In genomic region chr7:66259436-66260206, GRCm38 (mm10) we compare ENCODE assay signal across 11 mouse cellular contexts.
A peak's percentile ranks its signal among the peaks of the same experiment; 100 is the strongest.
DNase-seq lines count a peak whose midpoint lies in the region; ATAC-seq and TF ChIP-seq lines count a peak whose summit lies in the region.
"Had no signal": no experiment of that assay in that cellular context is flagged by ENCODE, and none has a peak within 500 bp of the region (broad histone marks: within the 10 kb centered on the region; RNA-seq: fewer than 3 reads in every experiment).

No protein-coding gene starts in this region.

- H3K9ac ChIP-seq in embryonic facial prominence, embryonic 13.5 days: no peak overlapping the region
- no peak overlapping the region for H3K9ac ChIP-seq in kidney, embryonic 15.5 days
- no peak overlapping the region for H3K9ac ChIP-seq in lung, postnatal 0 days (replicated peaks; ENCODE audit: low read depth)
- no peak overlapping the region for H3K9ac ChIP-seq in liver, embryonic 12.5 days
- H3K9ac ChIP-seq: liver, embryonic 14.5 days had no signal

- peaks cover 28% of the 10 kb centered on the region for H3K36me3 ChIP-seq in embryonic facial prominence, embryonic 13.5 days
- H3K36me3 ChIP-seq in embryonic facial prominence, embryonic 10.5 days (replicated peaks): peaks cover 9% of the 10 kb centered on the region
- H3K36me3 ChIP-seq in kidney, embryonic 15.5 days: peaks cover 17% of the 10 kb centered on the region
- H3K36me3 ChIP-seq in lung, postnatal 0 days (ENCODE audit: insufficient read depth, low read length): peaks cover 20% of the 10 kb centered on the region; the same call in 1 of the 2 replicates
- H3K36me3 ChIP-seq in liver, embryonic 12.5 days: peaks cover 21% of the 10 kb centered on the region

- H3K27ac ChIP-seq in embryonic facial prominence, embryonic 13.5 days: peak overlapping the region; percentile 45; the same call in 1 of the 2 replicates
- no peak overlapping the region for H3K27ac ChIP-seq in embryonic facial prominence, embryonic 10.5 days (replicated peaks)
- peak overlapping the region; percentile 67 for H3K27ac ChIP-seq in kidney, embryonic 15.5 days
- peak overlapping the region; percentile 77 for H3K27ac ChIP-seq in lung, postnatal 0 days (ENCODE audit: low read length)
- H3K27ac ChIP-seq in liver, embryonic 12.5 days: no peak overlapping the region; the same call in 1 of the 2 replicates
- H3K27ac ChIP-seq: liver, embryonic 14.5 days had no signal

- TF ChIP-seq CTCF in lung, postnatal 0 days (IDR thresholded peaks at IDR 0.05): no peak

- peaks cover 16% of the 10 kb centered on the region; the same call in 1 of the 2 replicates for H3K4me1 ChIP-seq in embryonic facial prominence, embryonic 13.5 days
- H3K4me1 ChIP-seq in embryonic facial prominence, embryonic 10.5 days: 0 out of 2 replicates have a peak, but pooled peaks cover 4% of the 10 kb centered on the region
- H3K4me1 ChIP-seq in kidney, embryonic 15.5 days: peaks cover 19% of the 10 kb centered on the region
- no peaks in the 10 kb centered on the region for H3K4me1 ChIP-seq in lung, postnatal 0 days (ENCODE audit: insufficient read depth, low read depth, low read length)
- peaks cover 22% of the 10 kb centered on the region for H3K4me1 ChIP-seq in liver, embryonic 12.5 days

- no peak overlapping the region for H3K4me2 ChIP-seq in embryonic facial prominence, embryonic 13.5 days
- H3K4me2 ChIP-seq in kidney, embryonic 15.5 days: no peak overlapping the region
- H3K4me2 ChIP-seq in lung, postnatal 0 days (replicated peaks; ENCODE audit: low read depth, low read length): no peak overlapping the region
- H3K4me2 ChIP-seq in liver, embryonic 12.5 days: no peak overlapping the region

- H3K9me3 ChIP-seq in embryonic facial prominence, embryonic 13.5 days: no peaks in the 10 kb centered on the region
- H3K9me3 ChIP-seq in embryonic facial prominence, embryonic 10.5 days: no peaks in the 10 kb centered on the region
- H3K9me3 ChIP-seq in kidney, embryonic 15.5 days (replicated peaks): no peaks in the 10 kb centered on the region
- no peaks in the 10 kb centered on the region for H3K9me3 ChIP-seq in lung, postnatal 0 days (ENCODE audit: low read length)
- H3K9me3 ChIP-seq in liver, embryonic 12.5 days (replicated peaks): no peaks in the 10 kb centered on the region

- no peak for TF ChIP-seq EP300 in lung, postnatal 0 days (IDR thresholded peaks at IDR 0.05)

- H3K27me3 ChIP-seq in embryonic facial prominence, embryonic 13.5 days: no peaks in the 10 kb centered on the region
- H3K27me3 ChIP-seq in embryonic facial prominence, embryonic 10.5 days (replicated peaks; ENCODE audit: low read depth, poor library complexity, severe bottlenecking): no peaks in the 10 kb centered on the region
- H3K27me3 ChIP-seq in kidney, embryonic 15.5 days: no peaks in the 10 kb centered on the region
- H3K27me3 ChIP-seq in lung, postnatal 0 days (replicated peaks; ENCODE audit: insufficient read depth, low read length): no peaks in the 10 kb centered on the region
- H3K27me3 ChIP-seq in liver, embryonic 12.5 days (replicated peaks): no peaks in the 10 kb centered on the region

- DNase-seq in embryonic facial prominence, embryonic 10.5 days (ENCODE audit: low spot score): no peak
- DNase-seq in kidney, adult 11 months: no peak
- DNase-seq in lung, postnatal 0 days (ENCODE audit: low spot score): no peak
- DNase-seq in lung, adult 18-20 months: no peak
- DNase-seq: heart, postnatal 4 days had no signal

- ATAC-seq in embryonic facial prominence, embryonic 13.5 days (ENCODE audit: insufficient number of reproducible peaks, insufficient read depth, low FRiP score, low TSS enrichment, low read depth): 0 out of 2 replicates have a peak, but pooled peaks have one; percentile 16
- ATAC-seq in kidney, embryonic 15.5 days (replicated peaks; ENCODE audit: low FRiP score): peak; percentile 66
- no peak for ATAC-seq in lung, postnatal 0 days
- ATAC-seq in liver, embryonic 12.5 days: peak; percentile 39; the same call in 1 of the 2 replicates
- no peak for ATAC-seq in CD4-positive, CD25-positive, alpha-beta regulatory T cell, adult 4 months
- ATAC-seq: forebrain, embryonic 14.5 days had no signal

- H3K4me3 ChIP-seq in embryonic facial prominence, embryonic 13.5 days: no peak overlapping the region
- no peak overlapping the region for H3K4me3 ChIP-seq in embryonic facial prominence, embryonic 10.5 days
- no peak overlapping the region for H3K4me3 ChIP-seq in kidney, embryonic 15.5 days (replicated peaks)
- no peak overlapping the region for H3K4me3 ChIP-seq in lung, postnatal 0 days (ENCODE audit: low read depth, low read length)
- no peak overlapping the region for H3K4me3 ChIP-seq in liver, embryonic 12.5 days

- WGBS in embryonic facial prominence, embryonic 13.5 days: 83% methylated on average over 14 of the region's 14 CpGs
- WGBS in embryonic facial prominence, embryonic 10.5 days: 85% methylated on average over 14 of the region's 14 CpGs
- 34% methylated on average over 14 of the region's 14 CpGs for WGBS in kidney, embryonic 15.5 days
- 71% methylated on average over 14 of the region's 14 CpGs for WGBS in lung, postnatal 0 days
- 83% methylated on average over 14 of the region's 14 CpGs for WGBS in liver, embryonic 12.5 days (ENCODE audit: insufficient replicate concordance)

Comparison
In these comparisons a context has a peak if more than half of its experiments do, and no peak if none do; other contexts are left out.
1. H3K27ac ChIP-seq: peak in embryonic facial prominence, embryonic 13.5 days (single experiment), kidney, embryonic 15.5 days (single experiment) and lung, postnatal 0 days (single experiment); none in embryonic facial prominence, embryonic 10.5 days (single experiment) and liver, embryonic 12.5 days (single experiment).
2. ATAC-seq: peak in embryonic facial prominence, embryonic 13.5 days (single experiment), kidney, embryonic 15.5 days (single experiment) and liver, embryonic 12.5 days (single experiment); none in lung, postnatal 0 days (single experiment) and CD4-positive, CD25-positive, alpha-beta regulatory T cell, adult 4 months (single experiment).